Mouse (Mus musculus): Measurements from ENCODE around the gene Srgap3. TPM values are rescaled to one million over a fixed set of nuclear protein-coding genes. Genes with fewer than 3 reads are reported as not detected.
"Not testable (repeated sequence)": the region's sequence is repeated elsewhere in the genome, so short reads cannot be mapped to it uniquely, and the experiment has no call there.

Srgap3 gene
- polyA plus RNA-seq, 1 experiment from 2014 or later = 31.4 TPM

GRCm38 (mm10) chr6:112702296-112702695 lies 244.8 kb downstream of the Srgap3 start:
- ATAC-seq; DNase-seq (ENCODE audit: low spot score); H3K4me2 ChIP-seq (ENCODE audit: low read length); H3K4me1 ChIP-seq (ENCODE audit: control insufficient read depth, insufficient read depth, low read length); H3K4me3 ChIP-seq (ENCODE audit: low read depth, low read length); H3K27ac ChIP-seq (ENCODE audit: low read depth, low read length); H3K9ac ChIP-seq (ENCODE audit: low read length); H3K36me3 ChIP-seq (ENCODE audit: control insufficient read depth, insufficient read depth, low read length); H3K9me3 ChIP-seq (replicated peaks; ENCODE audit: control insufficient read depth, low read length); H3K27me3 ChIP-seq (replicated peaks; ENCODE audit: control insufficient read depth, insufficient read depth, low read length): not testable (repeated sequence)
- WGBS = 80% methylated on average over 4 of the region's 4 CpGs

DNA sequence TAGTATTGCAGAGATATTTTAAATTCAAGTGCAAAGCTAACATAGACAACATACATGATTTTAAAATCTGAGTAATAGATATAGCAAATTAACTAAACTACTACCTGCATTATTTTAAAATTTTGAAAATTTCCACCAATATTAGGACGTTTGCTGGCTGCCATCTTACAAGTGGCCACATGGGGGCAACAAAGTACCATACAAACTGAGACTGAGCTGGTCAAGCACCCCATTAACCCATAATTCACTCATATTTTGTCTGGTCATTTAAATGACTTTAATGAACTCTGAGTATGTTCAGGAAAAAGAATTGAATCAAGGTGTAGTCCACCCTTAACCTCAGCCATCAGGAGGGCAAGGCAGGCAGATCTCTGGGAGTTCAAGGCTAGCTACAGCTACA lies 246.7 kb downstream of the Srgap3 start:
- Histone ChIP-seq H3K4me2 (ENCODE audit: low read length) (no peak overlapping the region), H3K9ac (ENCODE audit: low read length) (no peak overlapping the region), H3K36me3 (ENCODE audit: control insufficient read depth, insufficient read depth, low read length) (no peaks in the 10 kb centered on the region), H3K9me3 (replicated peaks; ENCODE audit: control insufficient read depth, low read length) (no peaks in the 10 kb centered on the region), H3K27me3 (replicated peaks; ENCODE audit: control insufficient read depth, insufficient read depth, low read length) (no peaks in the 10 kb centered on the region), H3K27ac (ENCODE audit: low read depth, low read length) (no peak overlapping the region), H3K4me1 (ENCODE audit: control insufficient read depth, insufficient read depth, low read length) (peaks cover 5% of the 10 kb centered on the region; the same call in 1 of the 2 replicates), H3K4me3 (ENCODE audit: low read depth, low read length) (no peak overlapping the region)
- ATAC-seq (no peak), DNase-seq (ENCODE audit: low spot score) (peak; percentile 59)
- WGBS = 0% methylated on average over 1 of the region's 1 CpGs

DNA sequence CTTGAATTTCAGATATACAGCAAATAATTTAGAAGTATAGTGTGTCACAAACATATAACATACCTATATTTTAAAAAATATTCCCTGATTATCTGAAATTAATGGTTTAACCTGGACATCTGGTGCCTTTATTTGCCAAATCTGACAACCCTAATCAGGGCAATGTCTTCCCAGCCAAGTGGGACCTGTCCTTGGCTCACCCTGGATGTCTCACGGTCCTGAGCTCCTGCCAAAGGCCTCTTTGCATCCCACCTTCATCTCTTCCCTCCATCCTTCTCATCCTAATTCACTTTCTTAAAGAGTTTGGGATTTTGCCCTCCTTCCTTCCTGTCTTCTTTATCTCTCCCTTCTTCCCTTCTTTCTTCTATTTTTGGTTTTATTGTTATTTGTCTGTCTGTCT lies 248.0 kb downstream of the Srgap3 start:
- peaks cover 6% of the 10 kb centered on the region; the same call in 1 of the 2 replicates for H3K4me1 ChIP-seq (ENCODE audit: control insufficient read depth, insufficient read depth, low read length)
- no peak overlapping the region for H3K4me3 ChIP-seq (ENCODE audit: low read depth, low read length)
- no peak overlapping the region for H3K4me2 ChIP-seq (ENCODE audit: low read length)
- ATAC-seq (no peak), DNase-seq (ENCODE audit: low spot score) (no peak)
- no peak overlapping the region for H3K9ac ChIP-seq (ENCODE audit: low read length)
- 54% methylated on average over 1 of the region's 1 CpGs for WGBS
- no peaks in the 10 kb centered on the region for H3K27me3 ChIP-seq (replicated peaks; ENCODE audit: control insufficient read depth, insufficient read depth, low read length)
- no peak overlapping the region for H3K27ac ChIP-seq (ENCODE audit: low read depth, low read length)
- no peaks in the 10 kb centered on the region for H3K36me3 ChIP-seq (ENCODE audit: control insufficient read depth, insufficient read depth, low read length)
- H3K9me3 ChIP-seq (replicated peaks; ENCODE audit: control insufficient read depth, low read length) = no peaks in the 10 kb centered on the region

DNA sequence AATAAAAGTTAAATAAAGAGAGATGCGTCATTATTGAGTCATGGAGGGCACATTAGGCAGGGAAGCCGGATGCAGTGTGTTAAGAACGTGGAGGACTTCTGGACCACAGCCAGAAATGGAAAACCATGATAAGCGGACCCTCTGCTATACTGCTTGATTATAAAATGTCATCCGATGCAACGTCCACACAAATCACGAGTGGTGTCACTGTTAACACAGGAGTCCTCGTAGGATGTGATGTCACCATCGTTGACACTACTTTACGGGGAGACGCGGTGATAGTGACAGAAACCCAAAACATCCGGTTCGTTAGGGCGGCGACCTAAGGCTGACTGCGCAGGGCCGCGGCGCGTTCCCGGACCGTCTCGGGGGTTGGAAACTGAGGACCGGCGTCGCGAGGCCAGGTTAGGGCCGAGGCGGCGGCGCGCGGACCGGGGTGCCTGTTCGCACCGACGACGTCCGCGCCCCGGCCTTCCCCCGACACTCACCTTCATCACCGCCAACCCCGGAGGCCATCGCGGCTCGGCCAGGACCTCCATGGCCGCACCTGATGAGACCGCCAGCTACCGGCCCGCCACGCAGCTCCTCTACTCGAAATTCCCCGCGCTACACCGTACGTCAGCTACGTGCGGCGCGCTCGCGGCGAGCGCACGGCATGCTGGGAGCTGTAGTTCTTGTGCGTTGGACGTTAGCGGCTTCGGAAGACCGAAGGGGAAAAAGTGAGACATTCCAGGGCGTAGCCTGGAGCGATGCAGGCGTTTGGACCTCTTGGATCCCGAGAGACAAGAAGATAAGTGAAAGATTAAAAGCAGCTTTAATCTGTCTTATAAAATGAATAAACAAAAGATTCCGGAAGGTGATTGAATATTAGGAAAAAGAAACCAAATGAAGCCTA lies 250.8 kb downstream of the Srgap3 start, which contains the start of gene Rad18:
Rad18 (minus strand) TSS at position 631 of the 895 bp plus-strand sequence.
- Histone ChIP-seq H3K9ac (ENCODE audit: low read length) (peak within 1 kb of the TSS; percentile 75), H3K4me3 (ENCODE audit: low read depth, low read length) (peak within 1 kb of the TSS; percentile 76), H3K9me3 (replicated peaks; ENCODE audit: control insufficient read depth, low read length) (no peaks in the 10 kb centered on the region), H3K36me3 (ENCODE audit: control insufficient read depth, insufficient read depth, low read length) (no peaks in the 10 kb centered on the region), H3K4me2 (ENCODE audit: low read length) (peak within 1 kb of the TSS; percentile 75), H3K27ac (ENCODE audit: low read depth, low read length) (peak within 1 kb of the TSS; percentile 21; the same call in 1 of the 2 replicates), H3K27me3 (replicated peaks; ENCODE audit: control insufficient read depth, insufficient read depth, low read length) (no peaks in the 10 kb centered on the region), H3K4me1 (ENCODE audit: control insufficient read depth, insufficient read depth, low read length) (peaks cover 6% of the 10 kb centered on the region; the same call in 1 of the 2 replicates)
- DNase-seq (ENCODE audit: low spot score) = peak; percentile 94
- WGBS = under 1% methylated on average over 77 of the region's 77 CpGs
- ATAC-seq = peak; percentile 96

GRCm38 (mm10) chr6:112694492-112694891 lies 252.6 kb downstream of the Srgap3 start:
- 93% methylated on average over 5 of the region's 5 CpGs for WGBS
- Histone ChIP-seq H3K27ac (ENCODE audit: low read depth, low read length) (no peak overlapping the region), H3K36me3 (ENCODE audit: control insufficient read depth, insufficient read depth, low read length) (no peaks in the 10 kb centered on the region), H3K9me3 (replicated peaks; ENCODE audit: control insufficient read depth, low read length) (no peaks in the 10 kb centered on the region), H3K4me2 (ENCODE audit: low read length) (no peak overlapping the region), H3K27me3 (replicated peaks; ENCODE audit: control insufficient read depth, insufficient read depth, low read length) (no peaks in the 10 kb centered on the region), H3K9ac (ENCODE audit: low read length) (no peak overlapping the region), H3K4me1 (ENCODE audit: control insufficient read depth, insufficient read depth, low read length) (peaks cover 6% of the 10 kb centered on the region; the same call in 1 of the 2 replicates), H3K4me3 (ENCODE audit: low read depth, low read length) (no peak overlapping the region)
- ATAC-seq (no peak), DNase-seq (ENCODE audit: low spot score) (no peak)

GRCm38 (mm10) chr6:112691523-112691922 lies 255.5 kb downstream of the Srgap3 start:
- no peak overlapping the region for H3K27ac ChIP-seq (ENCODE audit: low read depth, low read length)
- ATAC-seq (no peak), DNase-seq (ENCODE audit: low spot score) (no peak)
- H3K27me3 ChIP-seq (replicated peaks; ENCODE audit: control insufficient read depth, insufficient read depth, low read length) = no peaks in the 10 kb centered on the region
- no peak overlapping the region for H3K9ac ChIP-seq (ENCODE audit: low read length)
- 0 out of 2 replicates have a peak, but pooled peaks cover 2% of the 10 kb centered on the region for H3K36me3 ChIP-seq (ENCODE audit: control insufficient read depth, insufficient read depth, low read length)
- no peak overlapping the region for H3K4me3 ChIP-seq (ENCODE audit: low read depth, low read length)
- H3K4me1 ChIP-seq (ENCODE audit: control insufficient read depth, insufficient read depth, low read length) = peaks cover 6% of the 10 kb centered on the region; the same call in 1 of the 2 replicates
- 97% methylated on average over 1 of the region's 1 CpGs for WGBS
- no peak overlapping the region for H3K4me2 ChIP-seq (ENCODE audit: low read length)
- no peaks in the 10 kb centered on the region for H3K9me3 ChIP-seq (replicated peaks; ENCODE audit: control insufficient read depth, low read length)

DNA sequence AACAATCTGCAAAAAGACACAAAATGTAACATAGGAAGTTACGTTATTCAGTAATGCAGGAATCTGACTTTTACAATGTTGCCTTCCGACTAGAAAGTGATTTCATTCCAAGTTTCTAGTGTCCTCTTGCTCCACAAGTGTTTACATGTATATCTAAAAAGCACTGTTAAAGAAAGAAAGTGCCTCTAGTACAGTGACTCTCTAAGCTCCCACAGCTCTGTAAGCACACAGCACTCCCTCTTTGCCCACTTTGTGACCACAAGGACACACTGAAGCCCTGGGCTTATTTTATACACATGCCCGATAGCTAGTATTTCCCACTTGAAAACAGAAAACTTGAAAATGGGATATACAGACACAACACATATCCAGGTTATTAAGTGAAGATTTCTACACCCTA lies 259.0 kb downstream of the Srgap3 start:
- Histone ChIP-seq H3K4me3 (ENCODE audit: low read depth, low read length) (no peak overlapping the region), H3K4me1 (ENCODE audit: control insufficient read depth, insufficient read depth, low read length) (no peaks in the 10 kb centered on the region), H3K27ac (ENCODE audit: low read depth, low read length) (no peak overlapping the region), H3K9ac (ENCODE audit: low read length) (no peak overlapping the region), H3K36me3 (ENCODE audit: control insufficient read depth, insufficient read depth, low read length) (0 out of 2 replicates have a peak, but pooled peaks cover 5% of the 10 kb centered on the region), H3K4me2 (ENCODE audit: low read length) (no peak overlapping the region), H3K27me3 (replicated peaks; ENCODE audit: control insufficient read depth, insufficient read depth, low read length) (no peaks in the 10 kb centered on the region), H3K9me3 (replicated peaks; ENCODE audit: control insufficient read depth, low read length) (no peaks in the 10 kb centered on the region)
- DNase-seq (ENCODE audit: low spot score) (no peak), ATAC-seq (no peak)
- WGBS = 97% methylated on average over 3 of the region's 3 CpGs

DNA sequence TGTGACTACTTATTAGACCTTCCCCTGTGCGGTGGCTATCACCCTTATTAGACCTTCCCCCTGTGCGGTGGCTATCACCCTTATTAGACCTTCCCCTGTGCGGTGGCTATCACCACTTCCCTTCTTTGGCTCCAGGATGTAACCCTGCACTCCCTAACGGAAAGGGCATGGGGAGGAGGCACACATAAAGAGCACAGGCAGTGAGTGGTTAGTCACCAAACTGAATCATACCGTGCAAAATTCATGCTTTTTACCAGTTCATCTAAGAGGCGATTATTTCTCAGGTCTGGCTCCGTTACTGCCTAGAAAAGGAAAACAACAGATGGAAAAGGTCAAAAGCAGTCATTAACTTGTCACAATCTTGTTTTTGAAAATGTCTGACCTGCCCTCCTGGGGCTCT lies 260.6 kb downstream of the Srgap3 start:
- WGBS = 90% methylated on average over 7 of the region's 7 CpGs
- Histone ChIP-seq H3K27ac (ENCODE audit: low read depth, low read length) (no peak overlapping the region), H3K4me2 (ENCODE audit: low read length) (no peak overlapping the region), H3K27me3 (replicated peaks; ENCODE audit: control insufficient read depth, insufficient read depth, low read length) (no peaks in the 10 kb centered on the region), H3K4me3 (ENCODE audit: low read depth, low read length) (no peak overlapping the region), H3K9me3 (replicated peaks; ENCODE audit: control insufficient read depth, low read length) (no peaks in the 10 kb centered on the region), H3K9ac (ENCODE audit: low read length) (no peak overlapping the region), H3K4me1 (ENCODE audit: control insufficient read depth, insufficient read depth, low read length) (no peaks in the 10 kb centered on the region), H3K36me3 (ENCODE audit: control insufficient read depth, insufficient read depth, low read length) (0 out of 2 replicates have a peak, but pooled peaks cover 5% of the 10 kb centered on the region)
- DNase-seq (ENCODE audit: low spot score) (no peak), ATAC-seq (no peak)

DNA sequence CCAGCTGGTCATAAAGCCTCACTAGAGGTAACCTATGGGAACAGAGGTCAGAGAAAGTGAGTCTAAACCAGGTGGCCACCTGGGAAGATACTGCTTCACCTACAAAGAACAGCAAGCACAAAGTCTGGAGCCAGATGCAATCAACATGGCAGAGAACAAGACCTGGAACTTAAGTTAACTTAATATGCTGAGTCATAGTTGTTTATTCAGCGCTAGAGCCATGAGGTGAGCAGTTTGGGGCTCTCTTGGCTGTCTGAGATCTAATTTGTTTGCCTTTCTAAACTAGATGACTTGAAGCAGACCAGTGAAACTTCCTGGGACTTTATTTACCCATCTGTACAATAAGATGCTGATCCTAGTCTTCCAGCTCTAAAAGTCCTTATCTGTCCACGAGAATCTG lies 263.0 kb downstream of the Srgap3 start:
- no peak for ATAC-seq
- no peak overlapping the region for H3K4me3 ChIP-seq (ENCODE audit: low read depth, low read length)
- no peak overlapping the region for H3K4me2 ChIP-seq (ENCODE audit: low read length)
- no peak for DNase-seq (ENCODE audit: low spot score)
- H3K36me3 ChIP-seq (ENCODE audit: control insufficient read depth, insufficient read depth, low read length) = peaks cover 21% of the 10 kb centered on the region
- no peaks in the 10 kb centered on the region for H3K27me3 ChIP-seq (replicated peaks; ENCODE audit: control insufficient read depth, insufficient read depth, low read length)
- H3K27ac ChIP-seq (ENCODE audit: low read depth, low read length) = no peak overlapping the region
- no peak overlapping the region for H3K9ac ChIP-seq (ENCODE audit: low read length)
- H3K9me3 ChIP-seq (replicated peaks; ENCODE audit: control insufficient read depth, low read length) = no peaks in the 10 kb centered on the region
- 91% methylated on average over 2 of the region's 2 CpGs for WGBS
- no peaks in the 10 kb centered on the region for H3K4me1 ChIP-seq (ENCODE audit: control insufficient read depth, insufficient read depth, low read length)

Measured in forebrain, embryonic 14.5 days (tissue).